Mouse (Mus musculus): ENCODE measurements around the gene Cd300ld4. TPM values are rescaled to one million over a fixed set of nuclear protein-coding genes. Genes with fewer than 3 reads are reported as not detected.
A peak's percentile ranks its signal among the peaks of the same experiment; 100 is the strongest.
"Not testable (repeated sequence)": the region's sequence is repeated elsewhere in the genome, so short reads cannot be mapped to it uniquely, and the experiment has no call there.

Cd300ld4 gene
- 1 to 10 TPM in 1 of 4 experiments, not detected in 3; 1.8 TPM for total RNA-seq (2022)

DNA sequence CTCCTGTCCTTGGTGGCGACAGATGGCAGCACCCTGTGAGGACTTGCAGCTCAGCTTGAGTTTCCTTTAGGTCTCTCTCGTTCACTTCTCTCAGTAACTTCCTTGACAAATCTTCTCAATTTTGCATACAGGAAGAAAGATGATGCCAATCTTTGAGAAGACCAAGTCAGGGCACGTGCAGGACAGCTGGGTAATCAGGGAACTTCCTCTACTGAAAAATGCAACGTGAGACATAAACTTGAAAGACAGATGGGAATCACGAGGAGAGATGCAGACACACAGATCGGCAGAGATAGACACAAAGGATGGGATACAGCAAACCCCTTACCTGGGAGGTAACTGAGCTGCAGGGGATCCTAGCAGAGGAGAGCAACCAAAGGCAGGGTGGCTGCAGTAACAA lies at the start of gene Cd300ld4:
TSS of gene Cd300ld4 (minus strand) at position 101 of the 400 bp plus-strand sequence.
- not testable (repeated sequence) for DNase-seq (ENCODE audit: low spot score)

DNA sequence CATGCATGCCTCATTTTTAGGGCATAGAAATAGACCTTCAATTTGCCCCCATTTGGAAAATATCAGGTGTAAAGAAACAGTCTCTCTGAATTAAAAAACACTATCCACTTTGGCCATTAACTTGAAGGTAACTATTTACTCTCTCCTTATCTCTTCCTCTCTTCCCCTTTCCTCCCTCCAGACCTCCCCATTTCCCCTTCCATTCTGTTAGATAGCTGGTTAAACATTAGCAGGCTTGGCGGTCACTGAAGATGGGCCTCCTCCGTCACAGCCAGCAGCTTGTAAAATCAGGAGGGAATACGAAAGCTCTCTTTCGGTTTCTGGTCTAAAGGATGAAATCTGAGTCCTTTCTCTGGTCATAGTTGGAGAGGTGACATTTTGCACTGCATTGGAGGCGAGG lies 49.0 kb upstream of the Cd300ld4 start:
- DNase-seq (ENCODE audit: low spot score): no peak

DNA sequence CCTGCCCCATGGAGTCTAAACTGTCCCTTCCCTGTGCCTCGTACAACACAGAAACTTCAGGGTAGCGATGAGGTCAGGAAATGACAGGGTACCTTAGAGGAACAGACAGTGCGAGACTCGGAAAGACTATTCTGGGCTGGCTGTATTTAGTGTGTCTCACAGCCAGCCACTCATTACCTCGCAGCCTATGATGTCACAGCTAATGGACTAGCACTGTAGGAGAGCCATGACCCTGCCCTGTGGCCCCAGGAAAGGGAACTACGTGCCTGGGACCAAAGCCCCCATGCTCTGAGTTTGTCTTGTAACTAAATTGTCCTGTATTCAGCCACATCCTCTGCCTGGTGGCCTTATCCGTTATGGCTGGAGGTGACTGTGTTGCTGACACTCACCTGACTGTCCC lies 48.6 kb upstream of the Cd300ld4 start:
- no peak for DNase-seq (ENCODE audit: low spot score)

DNA sequence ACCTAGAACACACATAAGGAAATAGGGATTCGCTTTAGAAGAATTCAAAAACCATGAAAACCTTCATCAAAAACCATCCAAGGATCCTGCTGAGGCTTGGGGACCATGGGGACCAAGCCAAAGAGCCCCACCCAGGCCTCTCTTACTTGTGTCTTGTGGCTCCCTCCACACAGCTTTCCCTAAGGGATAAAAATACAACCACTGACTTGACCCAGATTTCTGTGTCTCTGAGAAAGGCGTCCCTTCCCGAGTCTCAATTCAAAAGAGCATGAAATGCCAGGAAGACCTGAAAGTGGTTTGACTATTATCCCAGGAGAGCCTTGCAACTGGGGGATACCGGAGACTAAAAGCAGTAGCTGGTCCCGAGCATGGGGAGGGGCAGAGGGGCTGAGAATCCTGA lies 46.2 kb upstream of the Cd300ld4 start:
- DNase-seq (ENCODE audit: low spot score): no peak

DNA sequence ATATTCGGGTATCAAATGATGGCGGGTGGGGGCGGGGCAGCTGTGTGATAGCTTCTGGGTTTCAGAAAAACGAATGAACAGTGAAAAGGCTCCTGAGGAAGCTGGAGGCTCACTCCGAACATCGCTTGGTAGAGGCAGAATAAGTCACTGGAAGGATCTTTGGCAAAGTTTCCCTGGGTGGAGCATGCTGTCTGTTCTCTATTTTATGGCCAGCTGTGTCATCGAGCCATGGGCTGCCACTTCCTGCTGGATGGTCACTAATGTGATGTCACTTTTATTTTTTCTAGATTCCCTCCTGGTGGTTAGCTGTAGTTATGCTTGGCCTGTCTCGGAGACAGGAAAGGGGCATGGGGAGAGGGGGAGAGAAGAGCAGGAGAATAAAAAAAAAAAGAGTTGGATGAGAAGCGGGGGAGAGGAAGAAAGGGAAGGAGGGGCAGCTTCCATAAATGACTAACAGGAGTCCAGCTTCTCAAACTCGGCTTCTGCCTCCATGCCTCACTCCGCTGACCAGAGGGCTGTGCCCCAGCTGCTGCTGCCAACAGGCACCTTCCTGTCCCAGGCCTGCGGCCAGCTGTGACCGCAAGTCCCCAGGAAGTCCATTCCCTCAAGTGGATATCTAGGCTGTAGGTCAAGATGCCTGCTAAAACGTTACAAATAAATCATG lies 45.0 kb upstream of the Cd300ld4 start:
- peak; percentile 62 for DNase-seq (ENCODE audit: low spot score)

DNA sequence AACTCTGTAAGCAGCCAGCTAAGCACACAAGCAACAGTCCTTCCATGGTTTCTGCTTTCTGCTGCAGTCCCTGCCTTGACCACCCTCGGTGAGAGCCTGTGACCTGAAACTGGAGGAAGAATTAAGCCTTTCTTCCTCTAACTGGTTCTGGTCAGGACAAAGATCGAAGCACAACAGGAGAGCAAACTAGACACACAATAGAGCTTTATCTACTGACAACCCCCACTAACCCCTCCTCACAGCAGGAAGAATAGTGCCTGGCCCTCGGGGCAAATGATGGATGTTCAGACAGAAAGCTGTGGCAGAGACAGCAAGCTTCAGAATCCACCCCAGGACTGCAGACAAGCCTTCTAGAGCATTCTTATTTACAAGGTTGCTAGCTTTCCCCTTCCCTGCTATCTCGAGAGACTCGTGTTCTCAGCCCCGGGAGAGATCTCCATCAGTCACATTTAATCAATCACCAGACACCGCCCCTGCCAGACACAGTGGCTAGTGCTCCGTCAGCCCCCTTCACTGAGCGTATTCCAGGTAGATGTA lies 44.3 kb upstream of the Cd300ld4 start:
- no peak for DNase-seq (ENCODE audit: low spot score)

DNA sequence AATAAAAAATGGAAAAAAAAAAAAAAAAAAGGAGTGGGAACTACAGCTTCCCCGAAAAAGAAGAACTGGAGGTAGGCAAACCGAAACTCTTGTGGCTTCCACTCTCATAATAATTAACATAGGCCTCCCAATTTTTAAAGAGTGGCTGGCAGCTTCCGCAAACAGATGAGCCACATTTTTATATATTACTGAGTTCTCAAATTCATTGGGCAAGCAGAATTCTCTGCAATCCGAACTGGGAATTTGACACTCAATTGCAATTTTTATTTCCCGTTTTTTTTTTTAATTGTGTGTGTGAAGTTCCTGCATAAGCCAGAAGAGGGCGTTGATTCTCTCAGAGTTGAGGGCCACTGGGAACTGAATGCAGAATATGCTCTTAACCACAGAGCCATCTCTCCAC lies 40.0 kb upstream of the Cd300ld4 start:
- peak; percentile 13 for DNase-seq (ENCODE audit: low spot score)

DNA sequence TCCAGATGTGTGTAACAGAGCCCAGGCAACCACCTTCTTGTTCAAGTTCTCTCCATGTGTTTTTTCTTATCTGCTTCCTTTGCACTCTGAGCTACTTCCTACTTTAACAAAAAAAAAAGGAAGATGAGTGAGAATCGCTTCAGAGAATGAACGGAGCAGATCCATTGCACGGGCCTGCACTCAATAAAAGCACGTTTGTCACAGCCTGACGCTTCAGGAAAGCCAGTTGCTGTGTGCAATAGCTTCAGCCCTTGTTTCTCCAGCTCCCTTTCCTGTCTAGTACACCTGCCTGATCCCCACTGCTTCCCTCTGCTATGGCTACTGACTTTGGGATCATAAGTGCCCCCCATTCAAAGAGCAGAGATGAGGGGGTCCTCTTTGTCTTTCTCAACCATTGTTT lies 35.3 kb upstream of the Cd300ld4 start, which contains the start of gene Cd300e:
TSS of gene Cd300e (minus strand) at position 101 of the 400 bp plus-strand sequence.
- DNase-seq (ENCODE audit: low spot score): no peak

DNA sequence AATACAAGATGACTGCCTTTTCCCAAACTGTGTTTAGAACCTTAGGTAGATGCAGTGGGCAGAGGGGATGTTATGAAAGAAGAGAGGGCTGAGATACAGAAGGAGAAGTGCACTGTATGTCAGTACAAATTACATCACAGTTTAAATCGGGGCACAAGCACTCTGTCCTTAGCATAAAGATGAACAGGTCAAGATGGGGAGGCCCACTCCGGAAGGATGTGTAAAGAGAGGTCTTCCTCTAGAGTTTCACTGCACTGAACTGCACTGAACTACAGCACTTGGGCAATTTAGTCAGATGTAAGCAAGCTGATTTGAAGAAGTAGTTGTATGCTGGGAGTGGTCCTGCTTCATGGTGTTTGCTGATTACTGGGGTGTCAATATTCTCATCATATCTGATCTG lies 33.0 kb upstream of the Cd300ld4 start:
- DNase-seq (ENCODE audit: low spot score): no peak

DNA sequence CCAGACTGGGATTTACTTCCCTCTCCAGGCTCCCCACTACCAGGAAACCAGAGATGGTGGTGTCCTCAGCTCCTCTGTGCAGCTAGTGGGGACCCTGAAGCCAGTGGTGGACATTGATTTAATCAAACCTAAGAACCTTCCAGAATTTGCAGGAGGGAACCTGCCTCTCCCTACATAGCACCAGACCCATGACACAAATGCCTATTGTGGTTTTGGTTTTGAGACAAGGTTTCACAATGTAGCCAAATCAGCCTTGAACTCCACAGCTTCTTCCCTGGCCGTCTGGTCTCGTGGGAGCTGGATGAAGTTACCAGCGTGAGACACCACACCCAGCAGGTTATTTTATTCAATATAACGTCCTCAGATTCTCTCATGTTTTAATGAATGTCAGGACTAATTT lies 31.9 kb upstream of the Cd300ld4 start:
- DNase-seq (ENCODE audit: low spot score): no peak

DNA sequence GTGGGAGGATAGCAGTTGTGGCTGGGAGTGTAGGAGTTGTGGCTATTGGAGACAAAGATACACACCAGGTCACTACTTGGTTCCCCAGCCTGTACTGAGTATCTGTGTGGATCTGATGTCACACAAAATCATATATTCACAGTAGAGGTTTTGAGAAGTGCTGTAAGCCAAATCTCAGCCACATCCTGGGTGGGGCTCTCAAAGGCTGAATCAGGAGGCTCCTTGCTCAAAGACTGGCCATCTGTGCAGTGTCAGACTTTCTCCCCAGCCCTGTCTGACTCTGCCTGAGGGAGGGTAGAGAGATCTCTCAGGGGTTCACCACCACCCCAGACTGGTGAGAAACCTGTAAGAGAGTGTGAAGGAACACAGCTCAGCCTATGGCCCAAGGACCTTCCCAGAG lies 27.7 kb upstream of the Cd300ld4 start:
- no peak for DNase-seq (ENCODE audit: low spot score)

DNA sequence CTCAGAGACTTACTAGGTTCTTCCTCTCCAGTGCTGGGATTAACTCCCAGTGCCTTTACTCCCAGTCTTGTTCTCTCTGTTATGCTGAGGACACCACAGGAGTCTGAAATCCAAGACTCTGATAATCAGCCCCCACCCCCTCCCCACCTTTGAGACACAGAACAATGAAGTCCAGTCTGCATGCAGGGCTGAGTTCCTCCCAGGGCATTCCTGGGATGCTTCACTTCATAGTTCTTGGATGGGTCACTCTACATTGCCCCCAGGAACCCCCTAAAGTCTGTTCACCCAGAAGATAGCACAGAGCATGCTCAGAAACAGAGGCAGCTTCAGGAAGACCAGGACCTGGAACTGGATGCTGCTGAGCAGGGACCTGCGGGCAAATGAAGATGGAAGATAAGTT lies 26.2 kb upstream of the Cd300ld4 start:
- no peak for DNase-seq (ENCODE audit: low spot score)

DNA sequence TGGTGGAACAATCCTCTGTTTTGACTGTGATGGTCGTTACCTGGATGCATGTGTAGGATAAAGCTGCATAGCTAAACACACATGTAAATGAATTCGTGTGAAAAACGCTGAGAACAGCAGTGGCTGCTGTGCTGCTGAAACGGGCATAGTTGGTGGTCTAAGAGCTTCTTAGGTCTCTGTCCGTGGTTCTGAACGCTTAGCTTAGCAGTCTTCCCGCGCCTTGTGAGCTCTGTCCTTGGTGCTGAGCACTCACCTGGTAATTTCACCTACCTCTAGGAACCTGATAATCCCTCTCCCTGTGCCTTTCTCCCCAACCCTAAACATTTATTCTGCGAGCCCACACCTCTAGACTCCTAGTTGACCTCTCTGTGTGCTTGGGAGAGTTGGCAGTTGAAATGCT lies 25.4 kb upstream of the Cd300ld4 start:
- DNase-seq (ENCODE audit: low spot score): no peak

DNA sequence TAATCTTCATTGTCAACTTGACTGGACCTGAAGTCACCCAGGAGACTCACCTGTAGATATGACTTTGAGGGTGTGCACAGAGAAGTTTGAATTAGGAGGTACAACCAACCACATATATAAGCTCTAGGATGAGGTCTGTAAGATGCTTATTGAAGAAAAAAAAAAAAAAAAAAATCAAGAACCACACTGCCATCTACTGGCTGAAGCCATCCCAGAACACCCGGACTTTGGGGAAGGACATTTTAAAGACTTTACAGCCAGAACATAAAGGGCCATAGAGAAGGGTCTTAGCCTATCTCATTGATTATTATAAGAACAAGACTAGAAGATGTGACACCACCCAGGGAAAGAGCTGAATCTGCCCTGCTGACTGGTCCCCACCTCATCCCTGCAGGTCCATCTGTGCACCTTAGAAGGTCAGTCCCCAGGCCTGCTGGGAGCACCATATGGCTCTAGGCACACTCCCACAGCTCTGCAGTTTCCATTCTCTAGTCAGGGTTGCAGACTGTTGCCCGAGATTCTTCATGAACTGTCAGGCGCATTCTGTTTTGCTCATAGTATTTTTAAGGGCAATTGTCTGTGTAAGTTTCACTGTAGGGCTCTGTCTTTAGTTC lies 22.6 kb upstream of the Cd300ld4 start:
- no peak for DNase-seq (ENCODE audit: low spot score)

DNA sequence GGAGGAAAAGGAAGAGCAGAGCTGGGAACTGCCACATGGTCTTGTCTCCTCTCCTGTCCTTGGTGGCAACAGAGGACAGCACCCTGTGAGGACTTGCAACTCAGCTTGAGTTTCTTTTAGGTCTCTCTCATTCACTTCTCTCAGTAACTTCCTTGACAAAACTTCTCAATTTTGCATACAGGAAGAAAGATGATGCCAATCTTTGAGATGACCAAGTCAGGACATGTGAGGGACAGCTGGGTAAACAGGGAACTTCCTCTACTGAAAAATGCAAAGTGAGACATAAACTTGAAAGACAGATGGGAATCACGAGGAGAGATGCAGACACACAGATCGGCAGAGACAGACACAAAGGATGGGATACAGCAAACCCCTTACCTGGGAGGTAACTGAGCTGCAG lies 21.4 kb upstream of the Cd300ld4 start, which contains the start of gene Cd300ld3:
TSS of gene Cd300ld3 (minus strand) at position 151 of the 400 bp plus-strand sequence.
- no peak for DNase-seq (ENCODE audit: low spot score)

DNA sequence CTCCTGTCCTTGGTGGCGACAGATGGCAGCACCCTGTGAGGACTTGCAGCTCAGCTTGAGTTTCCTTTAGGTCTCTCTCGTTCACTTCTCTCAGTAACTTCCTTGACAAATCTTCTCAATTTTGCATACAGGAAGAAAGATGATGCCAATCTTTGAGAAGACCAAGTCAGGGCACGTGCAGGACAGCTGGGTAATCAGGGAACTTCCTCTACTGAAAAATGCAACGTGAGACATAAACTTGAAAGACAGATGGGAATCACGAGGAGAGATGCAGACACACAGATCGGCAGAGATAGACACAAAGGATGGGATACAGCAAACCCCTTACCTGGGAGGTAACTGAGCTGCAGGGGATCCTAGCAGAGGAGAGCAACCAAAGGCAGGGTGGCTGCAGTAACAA lies 10.9 kb upstream of the Cd300ld4 start, which contains the start of gene Cd300ld5:
TSS of gene Cd300ld5 (minus strand) at position 101 of the 400 bp plus-strand sequence.
- not testable (repeated sequence) for DNase-seq (ENCODE audit: low spot score)

DNA sequence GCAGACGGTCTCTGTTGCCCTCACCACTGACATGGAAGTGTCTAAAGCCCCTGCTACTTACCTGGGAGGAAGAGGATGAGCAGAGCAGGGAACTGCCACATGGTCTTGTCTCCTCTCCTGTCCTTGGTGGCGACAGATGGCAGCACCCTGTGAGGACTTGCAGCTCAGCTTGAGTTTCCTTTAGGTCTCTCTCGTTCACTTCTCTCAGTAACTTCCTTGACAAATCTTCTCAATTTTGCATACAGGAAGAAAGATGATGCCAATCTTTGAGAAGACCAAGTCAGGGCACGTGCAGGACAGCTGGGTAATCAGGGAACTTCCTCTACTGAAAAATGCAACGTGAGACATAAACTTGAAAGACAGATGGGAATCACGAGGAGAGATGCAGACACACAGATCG lies 10.7 kb downstream of the Cd300ld4 start, which contains the start of gene Cd300ld2:
TSS of gene Cd300ld2 (minus strand) at position 101 of the 400 bp plus-strand sequence.
- not testable (repeated sequence) for DNase-seq (ENCODE audit: low spot score)

DNA sequence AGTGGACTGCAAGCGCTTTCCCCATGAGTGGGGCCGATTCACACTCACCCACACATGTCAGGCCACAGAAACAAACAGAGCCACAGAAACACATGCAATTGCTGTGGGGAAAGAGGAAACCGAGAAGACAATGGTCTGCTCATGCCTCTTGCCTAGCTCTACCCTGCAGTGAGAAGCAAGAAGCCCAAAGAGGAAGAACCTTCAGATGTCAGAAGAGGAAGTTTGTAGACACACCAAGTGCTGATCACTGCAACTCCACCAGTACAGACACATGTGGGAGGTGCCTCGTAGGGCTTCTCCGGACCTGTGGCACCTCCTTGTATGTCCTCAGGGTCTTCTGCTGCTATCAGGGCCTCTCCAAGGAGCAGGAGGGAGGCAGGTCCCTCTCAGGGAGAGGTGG lies 22.7 kb downstream of the Cd300ld4 start:
- peak; percentile 23 for DNase-seq (ENCODE audit: low spot score)

DNA sequence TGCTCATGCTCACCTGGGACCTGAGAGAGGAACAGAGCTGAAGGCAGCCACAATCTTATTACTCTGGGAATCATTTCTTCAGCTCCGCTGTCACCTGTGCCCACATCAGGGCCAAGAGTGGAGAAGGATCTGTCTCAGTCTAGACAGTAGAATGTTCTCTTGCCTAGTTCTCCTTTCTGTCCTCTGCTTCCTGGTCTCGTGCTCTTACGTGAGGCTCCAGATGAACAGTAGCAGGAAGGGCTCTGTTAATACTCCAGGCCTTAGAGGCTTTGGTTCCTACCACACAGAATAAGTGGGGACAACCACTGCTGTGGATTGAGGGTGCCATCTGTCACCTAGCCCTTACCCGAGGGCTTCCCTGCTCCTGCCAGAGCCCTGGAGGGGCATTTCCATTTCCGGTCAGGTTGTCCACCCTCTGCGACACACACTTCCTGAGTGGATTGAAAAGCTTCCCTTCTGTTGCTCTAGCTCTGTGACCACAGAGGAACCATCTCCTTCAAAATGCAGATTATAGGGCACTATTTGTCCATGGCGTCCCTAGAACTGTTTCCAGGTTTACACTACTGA lies 25.3 kb downstream of the Cd300ld4 start, which contains the start of gene Cd300c2:
TSS of gene Cd300c2 (minus strand) at position 407 of the 567 bp plus-strand sequence.
- no peak for DNase-seq (ENCODE audit: low spot score)

DNA sequence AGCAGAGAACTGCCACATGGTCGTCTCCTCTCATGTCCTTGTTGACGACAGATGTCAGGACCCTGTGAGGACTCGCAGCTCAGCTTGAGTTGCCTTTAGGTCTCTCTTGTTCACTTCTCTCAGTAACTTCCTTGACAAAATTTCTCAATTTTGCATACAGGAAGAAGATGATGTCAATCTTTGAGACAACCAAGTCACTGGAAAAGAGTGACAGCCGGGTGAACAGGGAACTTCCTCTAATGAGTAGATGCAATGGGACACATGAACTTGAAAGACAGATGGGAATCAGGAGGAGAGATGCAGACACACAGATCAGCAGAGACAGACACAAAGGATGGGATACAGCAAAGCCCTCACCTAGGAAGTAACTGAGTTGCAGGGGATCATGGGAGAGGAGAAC lies 37.0 kb downstream of the Cd300ld4 start, which contains the start of gene Cd300ld:
TSS of gene Cd300ld (minus strand) at position 130 of the 400 bp plus-strand sequence.
- DNase-seq (ENCODE audit: low spot score): no peak

DNA sequence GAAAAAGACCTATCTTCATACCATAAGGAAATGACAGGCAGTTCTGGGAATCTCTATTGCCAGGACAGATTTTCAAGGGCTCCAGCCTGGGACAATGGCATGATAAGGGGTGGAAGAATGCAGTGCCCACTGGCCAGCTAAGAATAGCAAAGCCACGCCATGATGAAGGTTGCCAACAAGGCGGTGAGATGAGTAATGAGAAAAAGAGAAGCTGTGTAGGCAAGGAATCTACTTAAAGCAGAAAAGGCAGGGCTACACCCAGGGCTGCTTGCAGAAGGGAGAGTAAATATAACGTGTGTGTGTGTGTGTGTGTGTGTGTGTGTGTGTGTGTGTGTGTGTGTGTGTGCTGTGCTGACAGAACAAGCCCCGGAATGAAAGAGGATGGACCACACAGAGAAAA lies 44.9 kb downstream of the Cd300ld4 start:
- DNase-seq (ENCODE audit: low spot score): no peak

DNA sequence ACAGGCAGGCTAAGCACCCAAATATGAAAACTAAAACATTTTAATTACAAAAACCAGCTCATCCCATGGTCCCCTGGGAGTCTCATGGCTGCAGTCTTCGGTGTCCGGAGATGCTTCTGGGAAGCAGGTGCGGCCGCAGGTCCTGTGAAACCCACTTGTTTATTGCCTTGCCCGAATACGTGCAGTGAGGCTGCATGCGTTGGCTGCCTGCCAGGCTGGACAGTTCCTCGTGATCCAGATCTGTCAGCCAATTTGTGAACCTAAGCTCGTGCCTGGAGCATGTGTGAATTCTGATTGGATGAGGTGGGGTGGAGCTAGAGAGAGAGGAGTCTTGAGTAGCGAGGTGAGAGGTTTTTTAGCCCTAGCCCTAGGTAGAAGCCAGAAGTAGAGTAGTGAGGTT lies 54.1 kb downstream of the Cd300ld4 start:
- no peak for DNase-seq (ENCODE audit: low spot score)
